Mouse (Mus musculus): ENCODE results near the gene Map7. TPM values are rescaled to one million over a fixed set of nuclear protein-coding genes. Genes with fewer than 3 reads are reported as not detected.
A peak's percentile ranks its signal among the peaks of the same experiment; 100 is the strongest.

Gene Map7
- total RNA-seq, 2 experiments from 2014 or later = 9.1 to 9.7 TPM

DNA sequence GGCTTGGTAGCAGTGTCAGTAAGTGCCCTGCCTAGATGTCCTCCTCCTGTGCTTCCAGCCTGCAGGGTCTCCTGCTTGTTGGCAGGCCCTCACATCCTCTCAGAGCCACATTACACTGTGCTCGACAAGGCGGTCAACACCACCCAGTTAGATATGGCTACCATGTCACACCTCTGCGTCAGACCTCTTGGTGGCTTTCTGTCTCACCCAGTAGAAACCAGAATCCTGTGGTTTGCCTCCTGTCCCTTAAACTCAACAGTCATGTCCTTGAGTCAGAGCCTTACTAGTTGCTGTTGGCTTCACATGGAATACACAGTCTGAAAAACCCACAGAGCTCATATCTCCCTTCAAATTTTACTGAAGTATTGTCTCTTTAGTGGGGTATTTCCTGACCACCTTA is 87.4 kb downstream of the Map7 start:
- no peak for DNase-seq

DNA sequence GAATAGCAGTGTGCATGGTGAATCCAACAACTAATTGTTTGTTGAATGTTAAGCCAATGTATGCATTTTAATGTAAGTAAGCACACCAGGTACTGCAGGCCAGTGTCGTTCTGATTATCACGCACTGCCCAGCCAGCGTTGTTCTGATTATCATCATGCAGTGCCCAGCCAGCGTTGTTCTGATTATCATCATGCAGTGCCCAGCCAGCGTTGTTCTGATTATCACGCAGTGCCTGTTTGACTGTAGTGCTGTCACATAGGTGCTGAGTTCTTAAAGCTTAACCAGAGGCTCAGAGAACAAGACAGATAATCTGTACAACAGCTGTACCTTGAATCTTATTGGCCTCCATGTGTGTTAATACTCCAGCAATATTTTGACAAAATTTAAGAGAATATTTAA is 88.0 kb downstream of the Map7 start:
- DNase-seq = no peak

DNA sequence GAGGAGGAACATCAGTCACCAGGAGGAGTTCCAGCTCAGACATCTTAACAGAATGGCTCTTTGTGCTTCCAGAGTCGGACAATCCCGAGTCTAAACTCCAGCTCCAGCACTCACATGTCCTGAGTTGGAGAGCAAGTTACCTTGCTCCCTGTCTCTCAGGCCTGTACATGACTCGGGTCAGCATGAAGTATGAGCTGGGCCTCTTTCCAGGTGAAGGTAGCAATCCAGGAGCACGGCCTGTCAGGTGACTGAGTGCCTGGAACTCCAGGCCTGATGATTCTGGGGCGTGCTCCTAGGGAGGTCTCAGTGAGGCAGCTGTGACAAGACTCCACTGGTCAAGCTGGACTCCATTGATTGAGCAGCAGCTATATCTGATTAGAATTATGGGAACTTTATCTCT is 90.0 kb downstream of the Map7 start:
- no peak for DNase-seq

DNA sequence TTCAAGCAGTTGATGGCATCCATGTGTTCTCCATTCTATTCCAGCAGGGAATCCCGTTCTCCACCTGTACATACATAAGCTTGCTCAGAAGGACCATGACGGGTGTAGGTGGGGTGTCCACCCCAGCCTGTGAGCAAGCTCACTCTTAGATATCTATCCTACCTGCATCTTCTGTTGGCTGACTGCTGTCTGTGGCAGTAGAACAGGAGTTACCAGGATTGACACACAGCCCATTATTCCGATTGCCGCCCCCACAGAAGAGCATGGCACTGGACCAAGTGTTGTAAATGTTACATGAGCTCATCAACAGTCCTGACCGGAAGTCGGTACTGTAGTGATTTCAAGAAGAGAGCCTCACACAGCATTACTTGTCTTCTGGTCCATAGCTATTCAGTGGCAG is 92.6 kb downstream of the Map7 start:
- DNase-seq = peak; percentile 41

DNA sequence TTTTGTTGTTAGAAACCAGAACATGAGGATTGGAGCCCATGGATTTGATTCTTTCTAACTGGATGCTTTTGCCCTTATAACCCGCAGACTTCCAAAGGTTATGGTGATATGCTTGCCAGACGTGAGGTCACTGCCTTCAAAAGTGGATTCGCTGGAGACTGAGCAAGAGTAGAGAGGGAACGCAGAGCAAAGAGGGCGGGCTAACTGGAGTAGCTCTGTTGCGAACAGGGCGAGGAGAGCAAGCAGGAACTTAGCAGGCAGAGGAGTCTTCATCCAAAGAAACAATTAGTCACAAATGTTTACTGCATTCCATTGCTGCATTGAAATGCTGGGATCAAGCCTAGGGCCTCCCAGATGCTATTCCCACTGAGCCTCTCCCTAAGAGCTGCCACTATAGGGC is 95.0 kb downstream of the Map7 start:
- no peak for DNase-seq

DNA sequence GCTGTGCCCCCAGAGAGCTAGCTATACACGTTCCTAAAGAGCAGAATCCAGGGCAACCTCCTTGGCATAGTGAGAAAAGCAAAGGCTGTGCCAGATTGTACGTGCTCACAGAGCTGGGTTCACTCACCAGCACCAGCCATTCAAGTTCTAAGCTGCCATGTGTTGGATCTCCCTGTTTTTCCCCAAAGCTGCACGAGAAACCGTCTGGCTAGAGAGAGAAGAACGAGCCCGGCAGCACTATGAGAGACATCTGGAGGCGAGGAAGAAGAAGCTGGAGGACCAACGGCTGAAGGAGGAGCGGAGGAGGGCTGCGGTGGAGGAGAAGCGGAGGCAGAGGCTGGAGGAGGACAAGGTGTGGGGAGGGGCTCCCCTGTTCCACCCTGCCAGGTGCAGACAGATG is 96.8 kb downstream of the Map7 start:
- no peak for DNase-seq

DNA sequence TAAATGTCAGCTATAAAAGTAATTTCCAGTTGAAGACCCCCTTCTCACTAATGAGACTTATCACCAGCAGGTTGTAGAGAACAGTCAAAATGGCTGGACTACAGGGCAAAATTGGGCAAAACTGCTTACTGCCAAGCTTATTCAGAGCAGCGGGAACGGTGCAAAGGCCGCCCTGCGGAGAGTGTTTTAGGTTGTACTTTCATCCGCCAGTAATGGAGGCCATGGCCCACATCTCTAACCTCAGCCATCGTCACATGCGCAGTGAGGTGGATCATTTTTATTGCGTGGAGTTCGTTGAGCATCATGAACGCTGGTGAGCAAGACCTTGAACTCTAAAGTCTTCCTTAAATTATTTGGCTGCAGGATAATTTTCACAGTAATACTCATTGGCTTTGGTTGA is 100.8 kb downstream of the Map7 start:
- DNase-seq = no peak

DNA sequence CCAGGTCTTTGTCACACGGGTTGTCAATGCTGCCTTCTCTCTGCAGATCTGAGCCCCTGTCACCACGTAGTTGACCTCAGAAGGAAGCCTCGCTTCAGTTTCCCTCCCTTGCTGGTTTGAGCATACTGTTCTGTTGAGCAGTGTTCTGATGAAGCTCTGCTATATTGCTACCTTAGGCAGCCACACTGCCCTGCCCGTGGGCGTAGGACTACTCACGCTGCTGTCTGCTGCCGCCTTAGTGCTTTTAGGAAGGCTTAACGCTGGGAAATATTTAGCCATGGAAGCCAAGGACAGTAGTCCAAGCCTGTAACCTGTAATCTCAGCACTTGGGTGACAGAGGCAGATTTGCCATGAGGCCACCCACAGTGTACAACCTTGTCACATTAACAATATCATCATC is 107.3 kb downstream of the Map7 start:
- DNase-seq = no peak

DNA sequence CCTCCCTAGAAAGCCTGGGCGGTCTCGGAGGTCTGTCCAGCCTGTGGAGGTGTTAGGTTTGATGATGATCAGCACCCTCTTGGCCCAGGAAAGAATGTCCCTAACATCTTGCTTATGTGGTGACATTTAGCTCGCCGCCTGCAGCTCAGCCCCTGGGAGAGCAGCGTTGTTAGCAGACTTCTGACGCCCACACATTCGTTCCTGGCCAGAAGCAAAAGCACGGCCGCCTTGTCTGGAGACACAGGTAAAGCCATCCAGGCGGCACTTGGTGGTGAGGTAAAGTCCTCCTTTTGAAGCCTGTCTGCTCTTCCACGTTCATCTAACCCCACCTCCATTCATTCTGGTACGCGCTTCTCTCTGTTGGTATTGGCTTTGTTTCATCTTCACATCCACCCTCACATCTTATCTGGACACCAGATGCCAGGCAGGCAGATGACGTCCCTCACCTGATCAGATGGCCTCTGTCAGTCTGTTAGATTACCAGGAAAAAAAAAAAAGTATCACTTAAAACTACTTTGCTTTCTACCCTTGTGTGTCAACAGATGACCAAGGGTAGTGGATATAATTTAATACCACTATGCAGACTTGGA is 108.9 kb downstream of the Map7 start:
- no peak for DNase-seq

DNA sequence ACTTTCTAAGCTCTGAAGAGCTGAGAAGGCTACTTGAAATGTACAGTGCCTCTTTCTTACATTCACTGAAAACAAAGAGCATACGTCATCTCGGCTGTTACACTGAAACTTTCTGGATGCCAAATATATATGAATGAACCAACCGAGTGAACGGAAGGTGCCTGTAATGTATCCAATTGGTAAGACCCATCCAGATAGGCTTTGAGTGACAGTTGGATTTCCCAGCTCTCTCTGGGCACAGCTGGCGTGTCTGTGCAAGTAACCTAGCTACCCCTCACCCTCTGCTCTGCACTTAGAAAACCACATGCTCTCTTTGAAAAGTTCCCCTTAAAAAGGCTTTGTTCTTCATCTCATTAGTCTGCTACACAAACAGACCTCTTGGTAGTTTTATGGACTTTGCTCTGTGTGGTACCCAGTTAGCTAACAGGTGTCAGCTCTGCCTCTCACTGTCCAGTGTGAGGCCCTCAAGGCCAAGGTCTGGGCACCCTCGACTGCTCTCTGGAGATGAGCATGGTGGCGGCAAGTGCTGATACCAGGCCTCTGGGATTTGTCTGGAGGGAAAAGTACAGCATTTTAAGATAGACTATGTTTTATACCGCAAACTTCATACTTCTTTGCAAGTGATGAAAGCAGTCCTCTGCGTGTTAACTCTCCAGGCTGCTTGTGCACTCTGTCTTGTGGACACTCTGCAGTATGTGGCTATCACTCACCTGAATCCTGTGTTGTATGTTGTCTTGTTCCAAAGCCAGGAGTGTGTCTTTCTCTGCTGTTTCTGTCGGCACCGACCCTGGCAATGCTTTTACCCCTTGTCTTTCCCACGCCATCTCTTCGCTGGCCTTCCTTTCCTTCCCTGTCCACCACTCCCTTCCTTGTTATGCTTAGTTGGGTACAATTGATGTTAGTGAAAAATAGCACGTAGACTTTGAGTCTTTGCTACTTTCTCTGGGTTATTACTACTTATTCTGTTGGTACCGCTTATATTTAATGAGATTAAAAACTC is 109.8 kb downstream of the Map7 start:
- no peak for DNase-seq

DNA sequence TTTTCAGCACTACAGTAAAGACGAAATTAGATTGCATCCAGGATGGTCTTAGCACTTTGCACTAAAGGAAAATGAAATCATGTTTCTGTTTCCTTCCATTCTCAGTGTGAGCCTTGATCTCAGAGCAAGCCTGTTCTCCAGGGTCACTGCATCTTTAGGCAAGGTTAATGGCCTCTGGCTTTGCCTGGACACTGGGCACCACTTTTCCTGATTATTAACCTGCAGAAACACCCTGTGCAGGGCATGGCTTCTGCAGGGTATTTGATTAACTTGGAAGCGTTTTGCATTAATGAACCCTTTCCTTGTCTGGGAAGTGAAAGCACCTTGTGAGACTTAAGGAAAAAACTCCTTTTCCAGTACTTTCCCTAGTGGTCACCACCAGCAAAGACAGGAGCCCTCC is 111.2 kb downstream of the Map7 start:
- DNase-seq = no peak

DNA sequence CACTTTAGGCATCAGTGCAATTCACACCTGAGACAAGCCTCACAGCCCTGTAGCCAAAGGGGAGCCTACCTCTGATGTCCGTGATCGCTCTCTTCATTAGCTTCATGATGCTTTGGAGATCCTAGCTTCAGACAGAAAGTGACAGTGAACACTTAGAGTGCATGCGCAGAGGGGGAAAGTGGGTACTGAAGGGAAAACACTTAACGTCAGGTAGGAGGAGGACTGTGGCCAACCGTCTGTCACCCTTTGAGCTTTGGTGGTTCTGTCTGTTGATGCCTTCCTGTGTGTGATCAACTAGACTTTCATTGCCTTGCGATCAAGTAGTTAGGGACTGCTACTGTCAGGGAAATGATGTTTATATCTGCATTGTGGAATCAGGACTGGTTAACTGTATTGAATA is 114.6 kb downstream of the Map7 start:
- DNase-seq = no peak

DNA sequence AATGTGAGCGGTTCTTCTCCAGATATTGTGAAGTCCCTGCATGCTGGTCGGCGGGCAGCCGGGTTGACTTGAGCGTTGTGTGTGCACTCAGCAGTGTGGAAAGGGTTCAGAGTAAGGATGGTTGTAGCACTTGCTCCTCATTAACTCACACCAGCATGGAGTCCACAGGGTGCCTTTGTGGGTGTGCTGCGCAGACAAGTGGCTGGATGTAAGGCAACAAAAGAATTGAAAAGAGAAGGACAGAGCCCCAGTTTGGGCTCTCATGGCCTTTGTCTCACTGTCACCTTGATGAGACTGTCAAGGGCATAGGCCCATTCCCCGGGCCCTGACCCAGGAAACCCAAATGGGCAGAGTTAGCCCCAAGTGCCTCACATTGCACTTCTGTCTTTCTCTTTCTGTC is 116.2 kb downstream of the Map7 start:
- DNase-seq = no peak

DNA sequence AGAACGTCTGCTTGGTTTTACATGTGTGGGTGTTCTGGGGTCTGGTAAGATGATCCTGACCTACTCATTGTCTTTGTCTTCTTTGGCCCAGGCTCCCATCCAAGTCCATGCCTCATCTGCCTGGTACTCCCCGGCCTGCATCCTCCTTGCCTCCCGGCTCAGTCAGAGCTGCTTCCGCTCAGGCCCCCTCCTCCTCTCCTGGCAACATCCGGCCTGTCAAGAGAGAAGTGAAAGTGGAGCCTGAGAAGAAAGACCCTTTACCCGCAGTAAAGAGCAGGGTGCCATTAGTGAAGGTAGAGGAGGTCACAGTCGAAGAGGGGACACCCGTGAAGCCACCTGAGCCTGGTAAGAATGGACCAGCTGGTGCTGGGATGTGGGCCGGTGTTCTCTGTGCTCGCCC is 118.8 kb downstream of the Map7 start:
- DNase-seq = no peak

DNA sequence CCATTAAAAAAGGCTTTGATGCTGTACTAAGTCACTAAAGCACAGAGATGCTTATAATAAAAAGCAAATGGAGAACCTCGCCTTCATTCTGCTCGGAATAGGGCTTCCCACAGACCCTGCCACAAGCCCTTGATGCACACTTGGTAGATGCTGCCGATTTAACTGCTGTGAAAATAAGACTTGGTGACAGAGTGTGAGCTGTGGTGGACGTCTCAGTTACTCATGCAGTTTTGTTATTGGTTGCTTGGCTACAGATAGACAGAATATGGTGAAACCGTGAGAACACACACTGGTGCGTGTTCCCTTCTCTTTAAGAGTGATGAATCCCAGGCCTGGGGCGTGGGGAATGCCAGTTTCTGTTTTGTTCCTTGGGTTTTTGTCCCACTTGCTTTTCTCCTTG is 120.7 kb downstream of the Map7 start:
- no peak for DNase-seq

DNA sequence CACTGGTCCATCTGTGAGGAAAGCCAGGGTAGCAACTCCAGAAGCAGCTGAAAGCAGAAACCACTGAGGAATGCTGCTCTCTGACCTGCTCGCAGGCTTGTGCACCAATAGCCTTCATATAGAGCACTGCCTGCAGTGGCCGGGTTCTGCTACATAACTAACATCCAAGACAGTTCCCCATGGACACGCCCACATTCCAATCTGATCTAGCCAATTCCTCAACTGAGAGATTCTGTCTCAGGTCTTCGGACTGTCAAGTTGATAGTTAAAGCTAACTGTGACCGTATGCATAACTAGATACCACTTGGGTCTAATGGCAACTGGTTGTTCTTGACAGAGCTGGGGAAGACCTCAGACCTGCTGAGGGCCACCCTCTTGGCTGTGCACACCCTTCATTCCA is 124.1 kb downstream of the Map7 start:
- no peak for DNase-seq

DNA sequence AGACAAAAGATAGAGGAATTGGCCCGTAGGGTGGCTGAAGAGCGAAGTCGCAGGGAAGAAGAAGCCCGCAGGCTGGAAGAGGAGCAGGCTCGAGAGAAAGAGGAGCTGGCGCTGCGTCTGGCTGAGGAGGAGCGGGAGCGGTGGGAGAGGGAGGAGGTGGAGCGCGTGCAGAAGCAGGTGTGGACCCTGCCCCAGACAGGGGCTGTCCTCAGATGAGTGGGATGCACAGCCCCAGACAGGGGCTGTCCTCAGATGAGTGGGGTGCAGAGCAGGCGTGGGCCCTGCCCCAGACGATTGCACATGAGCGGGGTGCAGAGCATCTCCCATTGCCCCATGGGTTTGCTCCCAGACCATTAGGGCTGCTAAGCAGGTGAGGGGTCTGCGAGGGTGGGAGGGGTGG is 125.0 kb downstream of the Map7 start:
- DNase-seq = no peak

DNA sequence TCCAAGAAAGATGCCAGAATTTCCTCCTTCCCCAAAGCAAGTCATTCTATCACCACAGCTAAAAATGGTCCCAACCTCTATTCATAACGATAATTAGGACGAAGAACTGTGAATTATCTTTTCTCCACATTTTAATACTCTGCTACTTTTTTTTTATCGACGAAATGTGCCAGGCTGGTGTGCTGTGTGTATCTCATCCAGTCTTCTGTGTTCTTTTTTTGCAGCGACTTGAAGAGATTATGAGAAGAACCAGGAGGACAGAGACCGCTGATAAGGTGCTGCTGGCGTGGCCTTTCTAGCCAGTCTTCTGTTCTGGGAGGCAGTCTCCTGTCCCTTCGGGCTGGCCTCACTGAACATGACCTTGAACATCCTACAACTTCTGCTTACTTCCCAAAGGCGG is 125.8 kb downstream of the Map7 start:
- no peak for DNase-seq

DNA sequence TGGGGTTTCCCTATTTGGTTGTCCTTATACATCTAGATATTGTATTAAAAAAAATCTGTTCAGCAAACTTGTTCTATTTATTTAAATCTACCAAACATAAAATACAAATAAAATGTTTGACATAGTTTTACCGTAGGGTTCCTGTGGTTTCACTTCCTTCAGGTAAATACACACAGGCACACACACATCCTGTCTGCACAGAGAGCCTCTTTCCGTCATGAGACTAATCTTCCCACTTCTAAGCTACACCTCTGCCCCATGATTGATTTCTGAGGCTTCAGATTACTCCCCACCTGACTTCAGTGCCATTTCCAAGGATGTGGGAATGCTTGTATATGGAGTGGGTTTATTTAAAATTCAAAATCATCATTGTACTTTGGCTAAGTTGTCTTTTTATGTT is 133.2 kb downstream of the Map7 start:
- no peak for DNase-seq

DNA sequence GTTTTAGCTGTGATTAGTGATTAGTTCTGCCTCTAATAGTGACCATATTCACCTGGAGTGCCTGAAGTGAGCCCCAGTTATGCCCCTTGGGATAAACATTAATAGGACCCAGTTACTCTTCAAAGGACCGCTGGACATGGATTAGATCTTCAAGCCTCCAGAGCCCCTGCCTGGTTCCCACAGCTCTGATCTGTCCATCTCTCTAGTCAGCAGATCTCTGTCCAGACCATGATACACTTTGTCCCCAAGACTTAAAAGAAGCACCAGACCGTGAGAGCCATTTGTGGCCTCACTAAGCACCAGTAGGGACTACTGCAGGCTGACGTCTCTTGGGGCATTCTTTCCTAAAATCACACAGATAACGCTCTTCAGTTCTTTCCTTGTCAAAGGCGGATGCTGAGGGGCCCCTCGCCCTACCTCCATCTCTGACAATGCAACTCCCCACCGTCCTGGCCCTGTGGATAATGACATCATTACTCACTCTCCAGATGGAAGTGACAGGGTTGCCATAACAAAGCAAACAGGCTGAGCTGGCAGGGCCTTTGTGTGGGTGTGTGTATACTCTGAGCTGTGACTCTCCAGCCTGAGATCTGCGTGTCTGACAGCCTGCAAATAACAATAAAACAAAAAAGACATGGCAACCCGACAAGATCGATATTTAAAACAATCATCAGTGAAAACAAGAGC is 137.2 kb downstream of the Map7 start:
- peak; percentile 51 for DNase-seq

DNA sequence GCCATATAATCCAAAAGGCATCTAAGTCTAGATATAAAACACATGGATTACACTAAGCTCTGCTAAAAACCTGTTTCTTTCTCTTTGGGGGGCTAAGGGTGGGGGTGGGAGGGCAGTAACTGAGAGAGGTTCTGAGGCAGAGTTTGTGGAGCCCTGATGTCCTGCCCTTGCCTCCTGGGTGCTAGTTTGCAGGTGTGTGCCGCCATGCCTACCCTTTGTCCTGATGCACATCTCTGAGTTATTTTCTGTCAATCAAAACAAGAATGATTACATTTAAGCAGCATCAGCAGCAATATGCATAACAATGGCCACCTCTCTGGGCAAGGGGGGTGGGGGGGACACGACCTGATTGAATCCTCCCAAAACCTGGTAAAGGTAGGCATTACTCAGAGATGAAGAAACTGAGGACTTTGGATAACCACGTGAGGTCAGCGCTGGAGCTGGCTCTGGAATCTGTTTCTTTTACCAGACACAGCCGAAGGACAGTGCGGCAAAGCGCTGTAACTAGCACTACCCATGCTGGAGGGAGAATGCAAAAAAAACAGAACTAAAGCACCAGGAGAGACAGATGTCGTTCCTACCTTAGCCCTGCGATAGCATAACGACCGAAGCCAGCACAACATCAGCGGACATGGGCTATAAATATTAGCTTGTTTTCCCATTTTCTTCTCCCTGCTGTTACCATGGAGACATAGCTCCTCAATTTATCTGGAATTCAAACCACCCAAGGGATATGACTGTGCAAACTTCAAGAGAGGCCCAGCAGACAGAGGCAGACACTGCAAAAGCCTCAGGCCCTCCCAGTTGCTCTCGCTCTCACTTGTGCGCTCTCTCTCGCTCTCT is 137.9 kb downstream of the Map7 start:
- no peak for DNase-seq

DNA sequence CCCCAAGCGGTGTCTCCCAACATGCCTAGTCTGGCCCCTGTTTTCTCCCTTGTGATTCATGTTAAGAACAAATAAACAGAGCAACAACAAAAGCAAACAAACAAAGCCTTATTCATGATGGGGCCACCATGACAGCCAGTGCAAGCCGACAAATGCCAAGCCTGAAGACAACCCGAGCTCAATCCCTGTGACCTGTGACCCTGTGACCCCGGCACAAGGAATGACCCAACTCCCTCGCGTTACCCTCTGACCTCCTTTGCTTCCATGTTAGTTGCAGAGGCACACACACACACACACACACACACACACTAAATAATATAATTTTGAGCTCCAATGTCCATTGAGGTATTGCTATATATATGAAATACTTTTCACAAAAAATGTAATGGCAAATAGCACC is 139.1 kb downstream of the Map7 start:
- DNase-seq = no peak

DNA sequence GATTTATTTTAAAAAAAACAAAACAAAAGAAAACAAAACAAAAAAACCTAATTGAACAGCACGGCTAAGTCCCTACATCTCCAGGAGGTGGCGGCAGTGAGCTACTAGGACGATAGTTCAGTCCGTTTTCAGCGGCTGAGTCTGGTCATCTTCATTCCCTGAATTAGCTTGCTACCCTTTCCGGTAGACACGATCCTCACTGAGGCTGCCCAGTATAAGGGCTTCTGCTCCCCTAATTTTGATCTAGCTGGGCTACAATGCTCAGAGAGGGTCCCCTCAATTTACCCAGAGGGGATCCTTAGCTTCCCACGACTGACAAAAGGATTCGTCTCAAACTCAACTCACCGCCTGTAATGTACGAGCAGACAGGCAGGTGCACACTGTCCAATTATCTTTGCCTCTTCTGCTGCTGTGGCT is 142.2 kb downstream of the Map7 start:
- peak; percentile 93 for DNase-seq

All from heart, postnatal 4 days (tissue).